Mouse (Mus musculus) cortical plate, adult 2 months (tissue): Measurements from ENCODE around the gene Uqcc1.

ENCODE experiments used
- CTCF ChIP-seq: fragments of 200-500 bp; IDR thresholded peaks from 2 replicates; pipeline ENCODE4 v1.5.1; 2011; ENCODE audit warnings: mild to moderate bottlenecking, control low read depth, low read length; ENCODE audit not compliant: insufficient read depth; ENCODE audit errors: extremely low read depth
- POLR2A ChIP-seq: fragments of 200-500 bp; IDR thresholded peaks from 2 replicates; pipeline ENCODE4 v1.6.1; 2011; ENCODE audit warnings: mild to moderate bottlenecking, low read length, control low read depth; ENCODE audit not compliant: insufficient read depth; ENCODE audit errors: extremely low read depth

DNA sequence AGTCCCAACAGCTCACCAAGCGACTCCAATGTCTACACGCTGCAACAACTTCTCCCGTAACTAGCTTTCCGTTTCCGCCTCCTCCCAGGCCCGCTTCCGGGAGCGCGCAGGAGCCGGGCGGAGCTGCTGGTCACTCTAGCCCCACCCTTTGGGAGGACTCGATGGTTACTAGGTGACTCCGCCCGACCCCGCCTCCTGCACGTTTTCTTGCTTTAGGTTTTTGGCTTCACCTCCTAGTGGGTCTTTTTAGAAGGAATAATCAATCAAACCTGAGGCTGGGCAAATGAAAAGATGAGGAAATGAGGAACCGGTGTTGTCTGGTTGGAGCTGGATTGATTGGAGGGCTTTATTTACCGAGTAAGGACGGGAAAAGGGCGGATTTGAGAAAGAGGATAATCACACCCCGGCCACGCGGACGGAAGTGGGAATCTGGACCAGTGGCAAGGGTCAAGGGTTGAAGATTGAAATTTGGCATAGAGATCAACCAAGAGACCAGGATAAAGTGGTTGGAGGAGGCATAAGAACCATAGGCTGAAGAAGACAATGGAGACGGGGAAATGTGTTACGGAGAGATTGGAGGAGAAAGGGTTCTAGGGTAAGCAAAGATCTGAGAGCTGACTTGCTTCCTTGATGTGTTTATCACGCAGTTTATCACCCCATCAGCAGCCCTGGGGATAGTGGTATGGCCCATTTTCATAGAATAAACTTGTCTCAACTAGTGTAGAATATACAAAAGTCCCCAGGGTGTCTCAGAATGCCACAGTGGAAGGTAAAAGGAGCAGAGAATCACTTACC is 103.3 kb downstream of the Uqcc1 start, which contains the start of gene Eif6:
- peak; percentile 63; the same call in 1 of the 2 replicates for TF ChIP-seq POLR2A
- TF ChIP-seq CTCF = no peak
